Mouse (Mus musculus) thymus, postnatal 10 days (tissue): ENCODE results near the gene Etfbkmt.
"Not testable (repeated sequence)": the region's sequence is repeated elsewhere in the genome, so short reads cannot be mapped to it uniquely, and the experiment has no call there.

Experiments
- DNase-seq, 2 experiments: peaks; one replicate each; pipeline ENCODE4 v3.0.0; 2021; ENCODE audit warnings: low spot score in 2 of 2

Gene Etfbkmt

GRCm38 (mm10) chr6:149139471-149139870, at the start of gene Etfbkmt:
Gene Etfbkmt, plus strand, starts transcription at chr6:149139849.
- DNase-seq, result no peak

GRCm38 (mm10) chr6:149092406-149092805, 47.2 kb upstream of the Etfbkmt start:
- no peak for DNase-seq

GRCm38 (mm10) chr6:149093465-149093864, 46.2 kb upstream of the Etfbkmt start:
- no peak for DNase-seq

- no peak for DNase-seq
These were observed 45.1 kb upstream of the Etfbkmt start for GRCm38 (mm10) chr6:149094555-149094954.

- no peak for DNase-seq
These were observed 44.3 kb upstream of the Etfbkmt start for GRCm38 (mm10) chr6:149095389-149095788.

- DNase-seq, result no peak
These were observed 43.4 kb upstream of the Etfbkmt start for GRCm38 (mm10) chr6:149096233-149096632.

GRCm38 (mm10) chr6:149097276-149097675, 42.4 kb upstream of the Etfbkmt start:
- DNase-seq, result no peak

GRCm38 (mm10) chr6:149098993-149099392, 40.7 kb upstream of the Etfbkmt start:
- DNase-seq, result no peak

GRCm38 (mm10) chr6:149100174-149101075, 39.2 kb upstream of the Etfbkmt start:
- peak in 1 of 2 experiments; percentile 3 for DNase-seq

GRCm38 (mm10) chr6:149101076-149101942, 38.3 kb upstream of the Etfbkmt start, which contains the start of gene Dennd5b:
Gene Dennd5b, minus strand, starts transcription at chr6:149101680.
- DNase-seq, result peak in 1 of 2 experiments; percentile 19

GRCm38 (mm10) chr6:149101943-149102243, 37.8 kb upstream of the Etfbkmt start:
- DNase-seq, result no peak

- DNase-seq, result no peak
These were observed 36.2 kb upstream of the Etfbkmt start for GRCm38 (mm10) chr6:149103451-149103850.

GRCm38 (mm10) chr6:149107615-149108014, 32.0 kb upstream of the Etfbkmt start:
- no peak for DNase-seq

- DNase-seq, result no peak
These were observed 30.7 kb upstream of the Etfbkmt start for GRCm38 (mm10) chr6:149108909-149109308.

GRCm38 (mm10) chr6:149116992-149117391, 22.7 kb upstream of the Etfbkmt start:
- DNase-seq, result no peak

- DNase-seq, result no peak
These were observed 20.7 kb upstream of the Etfbkmt start for GRCm38 (mm10) chr6:149118935-149119334.

- peak in 1 of 2 experiments; percentile 51 for DNase-seq
These were observed 19.8 kb upstream of the Etfbkmt start for GRCm38 (mm10) chr6:149119853-149120252.

- DNase-seq, result no peak
These were observed 16.6 kb upstream of the Etfbkmt start for GRCm38 (mm10) chr6:149123042-149123441.

- peak; percentile 27 to 57 for DNase-seq
These were observed 13.0 kb upstream of the Etfbkmt start for GRCm38 (mm10) chr6:149126675-149127074.

GRCm38 (mm10) chr6:149129870-149130269, 9.8 kb upstream of the Etfbkmt start, which contains the start of gene Gm10203:
Gene Gm10203, plus strand, starts transcription at chr6:149130170.
- not testable (repeated sequence) for DNase-seq

- DNase-seq, result no peak
These were observed 8.5 kb upstream of the Etfbkmt start for GRCm38 (mm10) chr6:149131111-149131510.

GRCm38 (mm10) chr6:149132311-149133077, 7.2 kb upstream of the Etfbkmt start:
- DNase-seq, result peak in 1 of 2 experiments; percentile 47
